Mouse (Mus musculus) urinary bladder, postnatal 25 days (tissue): ENCODE results near the gene Chst8.

Experiments
- DNase-seq: peaks from one replicate; pipeline ENCODE4 v3.0.0; 2022; ENCODE audit warnings: low spot score

The Chst8 gene

DNA sequence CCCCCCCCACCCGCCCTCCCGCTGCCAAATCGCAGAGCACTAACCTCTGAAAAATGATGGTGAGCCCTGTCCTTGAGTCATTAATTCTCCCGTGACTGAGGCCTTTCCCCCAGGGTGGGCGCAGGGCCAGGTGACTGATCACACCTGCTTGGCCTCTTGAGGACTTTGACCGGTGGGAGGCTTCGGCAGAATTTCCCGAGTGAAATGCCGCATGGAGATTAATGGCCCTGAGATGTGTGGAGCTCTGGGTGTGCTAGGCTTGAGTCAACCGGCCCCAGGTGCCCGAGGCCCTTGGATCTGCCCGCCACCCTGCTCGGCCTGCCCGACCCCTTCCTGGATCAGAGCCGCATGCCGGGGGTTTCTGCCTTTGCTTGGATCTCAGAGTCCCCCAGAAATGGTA is 144.6 kb downstream of the Chst8 start:
- DNase-seq, result no peak

- DNase-seq, result no peak
Observed at GRCm38 (mm10) chr7:34663145-34663544, 149.4 kb downstream of the Chst8 start.

- no peak for DNase-seq
Observed at GRCm38 (mm10) chr7:34662227-34662626, 150.3 kb downstream of the Chst8 start.

DNA sequence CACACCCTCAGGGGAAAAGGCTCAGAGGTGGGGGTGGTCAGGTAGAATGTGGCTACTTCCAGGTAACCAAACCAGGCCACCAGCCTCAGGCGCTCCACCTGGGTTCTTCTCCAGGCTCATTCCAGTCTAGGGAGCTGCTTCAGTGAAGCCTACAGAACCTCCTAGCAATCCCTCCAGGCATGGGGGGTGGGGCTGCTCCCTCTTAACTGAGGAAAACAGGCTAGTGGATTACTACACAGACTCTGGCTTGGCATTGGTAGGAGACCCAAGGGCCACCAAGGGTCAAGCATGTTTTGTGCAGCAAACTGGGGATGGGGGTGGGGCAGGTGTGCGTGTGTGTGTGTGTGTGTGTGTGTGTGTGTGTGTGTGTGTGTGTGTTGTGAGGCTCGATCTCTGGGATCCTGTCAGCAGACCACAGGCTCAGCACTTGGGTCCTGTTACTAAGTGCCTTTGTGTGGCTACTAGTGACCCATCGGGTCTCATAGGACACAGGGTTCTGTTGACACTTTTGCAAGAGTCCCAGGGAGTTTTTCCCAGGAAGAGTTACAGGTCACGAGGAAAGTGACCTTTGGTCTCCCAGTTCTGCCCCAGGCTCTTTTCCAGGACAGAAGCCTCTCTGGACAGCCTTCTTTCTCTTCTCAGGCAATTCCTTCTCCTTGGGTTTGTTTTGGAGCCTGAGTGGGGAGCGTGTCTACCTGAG is 153.0 kb downstream of the Chst8 start:
- no peak for DNase-seq

DNA sequence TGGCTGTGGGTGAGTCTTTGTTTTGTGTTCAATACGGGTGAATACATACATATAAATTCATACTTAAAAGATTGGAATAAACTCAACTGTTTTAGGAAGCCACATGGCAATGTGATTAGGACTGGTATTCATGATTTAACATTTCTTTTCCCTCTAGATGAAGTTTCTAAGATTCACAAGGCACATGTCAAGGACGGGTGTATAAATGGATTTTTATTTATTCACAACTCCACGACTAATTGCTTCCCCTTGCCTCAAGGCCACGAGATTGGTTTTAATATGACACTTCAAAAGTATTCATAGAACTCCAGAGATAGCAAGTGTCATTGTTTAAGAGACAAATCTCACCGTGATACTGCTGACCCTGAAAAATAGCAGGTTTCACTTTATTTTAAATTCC is 155.9 kb downstream of the Chst8 start, which contains the start of gene Kctd15:
Gene Kctd15 (minus strand): TSS at position 101 of the 400 bp plus-strand sequence.
- no peak for DNase-seq

- peak; percentile 96 for DNase-seq
Observed at GRCm38 (mm10) chr7:34655086-34655839, 157.2 kb downstream of the Chst8 start.

GRCm38 (mm10) chr7:34654441-34655085 is 157.9 kb downstream of the Chst8 start:
- peak; percentile 64 for DNase-seq

- DNase-seq, result peak; percentile 40
Observed at GRCm38 (mm10) chr7:34653731-34654440, 158.6 kb downstream of the Chst8 start.

DNA sequence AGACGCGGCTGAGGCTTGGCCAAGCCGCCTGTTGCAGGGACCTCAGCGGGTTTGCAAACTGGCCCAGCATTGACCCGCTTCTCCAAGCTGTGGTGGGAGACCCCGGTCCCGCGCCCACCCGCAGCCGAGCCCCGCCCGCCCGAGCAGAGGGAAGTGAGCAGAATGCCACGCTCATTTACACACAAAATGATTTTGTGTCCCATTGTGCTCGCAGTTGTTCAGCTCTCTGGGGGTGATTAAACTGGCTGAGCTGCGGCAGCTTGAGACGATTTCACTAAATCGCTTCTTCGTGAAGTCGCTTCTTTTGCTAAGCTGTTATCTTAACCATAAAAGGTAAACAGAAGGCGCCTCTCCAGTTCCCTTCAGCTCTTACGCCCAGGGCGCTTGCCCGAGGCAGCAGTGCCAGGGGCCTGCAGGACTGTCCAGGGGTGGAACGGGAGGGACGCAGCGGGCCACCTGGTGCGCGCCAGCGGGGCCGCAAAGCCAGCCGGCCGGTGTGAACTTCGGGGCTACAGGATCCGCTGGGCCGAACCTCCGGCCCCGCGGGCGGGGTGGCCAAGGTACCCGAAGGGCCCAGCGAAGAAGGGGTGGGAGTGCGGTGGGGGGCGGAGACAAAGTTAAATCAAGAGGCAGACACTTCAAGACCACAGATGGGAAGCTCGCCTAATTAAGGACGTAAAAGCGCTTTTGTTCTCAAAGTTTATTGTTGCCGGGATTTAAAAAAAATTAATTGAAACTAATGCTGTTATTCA is 159.6 kb downstream of the Chst8 start:
- peak; percentile 48 for DNase-seq

- no peak for DNase-seq
Observed at GRCm38 (mm10) chr7:34651381-34651780, 161.1 kb downstream of the Chst8 start.

GRCm38 (mm10) chr7:34647052-34647451 is 165.5 kb downstream of the Chst8 start:
- DNase-seq, result peak; percentile 70

DNA sequence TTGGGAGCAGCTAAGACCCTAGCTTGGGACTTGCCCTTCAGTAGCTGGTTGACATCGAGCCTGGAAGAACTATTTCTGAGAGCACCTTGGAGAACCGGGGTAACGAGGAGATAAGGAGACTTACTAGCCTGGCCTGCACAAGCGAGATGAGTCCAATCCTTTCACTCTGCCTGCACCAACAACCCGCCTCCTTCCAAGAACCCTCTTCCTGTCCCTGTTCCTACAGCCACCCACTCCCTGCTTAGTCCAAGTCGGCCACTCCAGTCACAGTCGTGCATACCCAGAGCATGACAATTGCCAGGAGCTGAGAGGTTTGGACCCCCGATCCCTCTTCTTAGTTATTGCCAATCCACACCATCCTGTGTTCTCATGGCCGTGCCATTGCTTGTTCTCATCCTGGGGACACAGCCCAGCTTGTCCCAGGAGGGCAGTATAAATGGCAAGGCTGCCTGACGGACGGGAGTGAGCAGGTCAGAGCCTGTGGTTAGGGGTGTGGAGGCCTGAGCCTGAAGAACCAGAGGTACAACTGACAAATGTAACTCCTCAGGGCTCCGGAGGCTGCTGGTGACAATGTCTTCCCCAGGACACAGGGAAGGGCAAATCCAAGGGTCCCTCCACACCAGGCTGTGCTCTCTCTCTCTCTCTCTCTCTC is 166.2 kb downstream of the Chst8 start:
- no peak for DNase-seq

DNA sequence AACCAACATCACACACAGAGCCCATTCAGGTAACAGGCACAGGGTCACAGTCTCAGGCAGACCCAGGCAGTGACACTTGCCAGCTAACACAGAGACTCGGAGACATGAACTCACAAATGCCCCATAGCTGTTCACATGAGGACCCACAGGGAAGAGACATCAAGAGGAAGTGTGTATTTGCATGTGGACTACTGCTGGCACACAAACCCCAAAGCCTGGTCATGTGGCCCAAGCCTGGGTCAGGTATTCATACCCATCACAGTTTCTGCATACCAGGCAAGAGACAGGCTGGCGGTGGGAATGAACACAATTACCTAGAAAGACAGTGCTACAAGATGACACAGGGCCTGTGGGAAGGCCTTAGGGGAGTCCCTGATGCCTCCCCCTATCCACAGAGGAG is 166.9 kb downstream of the Chst8 start:
- DNase-seq, result no peak

- no peak for DNase-seq
Observed at GRCm38 (mm10) chr7:34644591-34644990, 167.9 kb downstream of the Chst8 start.

GRCm38 (mm10) chr7:34643329-34643728 is 169.2 kb downstream of the Chst8 start:
- no peak for DNase-seq

DNA sequence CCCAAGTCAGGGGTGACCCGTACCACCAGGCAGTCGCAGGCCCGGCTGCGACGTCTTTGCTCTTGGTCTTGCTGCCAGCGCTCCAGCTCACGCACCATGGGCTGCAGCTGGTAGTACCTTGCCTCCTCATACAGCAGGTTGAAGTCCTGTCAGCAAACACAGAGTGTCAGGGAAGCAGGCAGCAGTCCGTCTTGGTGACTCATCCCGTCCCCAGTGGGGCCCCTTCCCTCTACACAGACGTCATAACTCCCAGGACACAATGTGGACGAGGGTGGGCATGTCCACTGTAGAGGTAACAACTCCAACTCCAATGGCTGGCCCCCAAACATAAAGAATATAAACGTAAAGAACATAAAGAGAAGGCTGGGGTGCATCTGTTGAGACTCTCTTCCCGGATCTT is 170.5 kb downstream of the Chst8 start:
- no peak for DNase-seq

DNA sequence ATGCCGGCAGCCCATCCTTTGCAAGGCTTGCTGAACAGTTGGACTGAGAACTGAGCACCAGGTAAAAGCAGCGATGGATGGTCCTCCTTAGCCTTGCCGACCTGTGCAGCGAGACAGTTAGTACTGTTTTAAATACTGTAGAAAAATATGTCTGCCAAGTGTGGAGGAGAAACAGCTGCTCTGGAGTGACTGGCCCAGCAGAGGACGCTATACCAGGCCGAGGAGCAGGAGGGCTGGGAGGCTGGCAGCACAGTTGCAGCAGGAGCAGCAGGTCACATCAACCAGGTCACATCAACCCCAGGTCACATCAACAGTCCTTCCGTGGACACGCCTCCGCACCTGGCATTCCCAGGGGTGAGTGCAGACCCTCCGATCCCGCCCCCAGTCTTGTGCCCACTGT is 172.7 kb downstream of the Chst8 start:
- no peak for DNase-seq

- no peak for DNase-seq
Observed at GRCm38 (mm10) chr7:34636661-34637060, 175.8 kb downstream of the Chst8 start.

- no peak for DNase-seq
Observed at GRCm38 (mm10) chr7:34632966-34633742, 179.4 kb downstream of the Chst8 start.
